Comparison of ENCODE assay signal across 22 mouse cellular contexts in genomic region chr9:121549010-121549409, GRCm38 (mm10). TPM values are rescaled to one million over a fixed set of nuclear protein-coding genes. Genes with fewer than 3 reads are reported as not detected.
"Had no signal": no experiment of that assay in that cellular context is flagged by ENCODE, and none has a peak within 500 bp of the region (broad histone marks: within the 10 kb centered on the region; RNA-seq: fewer than 3 reads in every experiment).

No protein-coding gene starts in this region.

- H3K36me3 ChIP-seq: liver, embryonic 13.5 days; midbrain, embryonic 10.5 days; midbrain, embryonic 13.5 days; neural tube, embryonic 13.5 days had no signal

- H3K9ac ChIP-seq: liver, embryonic 13.5 days; midbrain, embryonic 13.5 days; neural tube, embryonic 13.5 days had no signal

- DNase-seq: kidney, adult 18-20 months; kidney, adult 9 months; kidney, postnatal 25 days; layer of hippocampus, adult 9-11 months; liver, embryonic 13.5 days; lung, adult 2 months; retina, postnatal 1 day; thymus, adult 2 months; thymus, postnatal 14 days; thymus, postnatal 4 days had no signal

- H3K27ac ChIP-seq: kidney, postnatal 0 days; left cerebral cortex, adult 2 months; liver, embryonic 13.5 days; midbrain, embryonic 10.5 days; midbrain, embryonic 13.5 days; neural tube, embryonic 13.5 days; stomach, postnatal 0 days had no signal

- H3K4me1 ChIP-seq: midbrain, embryonic 10.5 days; neural tube, embryonic 13.5 days had no signal

- H3K9me3 ChIP-seq: liver, embryonic 13.5 days; midbrain, embryonic 10.5 days; midbrain, embryonic 13.5 days; neural tube, embryonic 13.5 days had no signal

- H3K4me2 ChIP-seq: liver, embryonic 13.5 days; midbrain, embryonic 13.5 days; neural tube, embryonic 13.5 days had no signal

- ATAC-seq: midbrain, embryonic 13.5 days; midbrain, embryonic 16.5 days had no signal

- H3K27me3 ChIP-seq: liver, embryonic 13.5 days; midbrain, embryonic 13.5 days; neural tube, embryonic 13.5 days had no signal

- H3K4me3 ChIP-seq: layer of hippocampus, adult 2 months; left cerebral cortex, adult 2 months; liver, embryonic 13.5 days; midbrain, embryonic 10.5 days; midbrain, embryonic 13.5 days; myocyte; neural tube, embryonic 13.5 days had no signal

RNA-seq across cellular contexts. Expression of gene Cck, which starts 53.5 kb away (rescaled TPM):
- total RNA-seq: liver, adult 2 months; monocyte, adult 5-6 weeks; neutrophil, adult 5-6 weeks had no signal
- polyA plus RNA-seq: liver, adult 2 months had no signal
